Mouse (Mus musculus) embryonic fibroblast, embryonic 13.5 days (primary cell): ENCODE measurements around the gene Tmem245. TPM values are rescaled to one million over a fixed set of nuclear protein-coding genes. Genes with fewer than 3 reads are reported as not detected.

Source experiments
- H3K27ac ChIP-seq: 2 replicates; pipeline ENCODE4 v1.5.1; 2012; ENCODE audit warnings: low read length, control low read depth, inconsistent platforms; ENCODE audit not compliant: insufficient read depth
- H3K4me1 ChIP-seq: 2 replicates; pipeline ENCODE4 v1.6.1; 2011; ENCODE audit warnings: low read length; ENCODE audit not compliant: control insufficient read depth, insufficient read depth
- H3K4me3 ChIP-seq: 2 replicates; pipeline ENCODE4 v1.5.1; 2011; ENCODE audit warnings: mild to moderate bottlenecking, control low read depth, low read length; ENCODE audit not compliant: insufficient read depth
- CTCF ChIP-seq: IDR thresholded peaks from 2 replicates; pipeline ENCODE4 v1.5.1; 2011; ENCODE audit warnings: mild to moderate bottlenecking, control low read depth, low read length, moderate library complexity, borderline replicate concordance; ENCODE audit not compliant: insufficient read depth
- POLR2A ChIP-seq: IDR thresholded peaks from 2 replicates; pipeline ENCODE4 v1.6.1; 2011; ENCODE audit warnings: low read depth, mild to moderate bottlenecking, control low read depth, low read length, moderate library complexity
- polyA plus RNA-seq: library from polyadenylated mRNA; stranded (reverse); fragments of >200 nt; gene quantifications from 2 replicates; pipeline ENCODE4 v1.2.4, GENCODE M21; 2011; ENCODE audit warnings: low read depth; ENCODE audit not compliant: missing spikeins, insufficient read length

The Tmem245 gene
- polyA plus RNA-seq, 1 experiment, result 24.8 TPM

GRCm38 (mm10) chr4:56824231-56824630 is 123.0 kb downstream of the Tmem245 start:
- Histone ChIP-seq H3K4me1 (peaks cover 3% of the 10 kb centered on the region; the same call in 1 of the 2 replicates), H3K4me3 (no peak overlapping the region), H3K27ac (no peak overlapping the region)
- TF ChIP-seq CTCF (no peak), POLR2A (no peak)

- no peaks in the 10 kb centered on the region for H3K4me1 ChIP-seq
- no peak overlapping the region for H3K4me3 ChIP-seq
- TF ChIP-seq CTCF (no peak), POLR2A (no peak)
- H3K27ac ChIP-seq, result no peak overlapping the region
Measured at GRCm38 (mm10) chr4:56820017-56820550, 127.2 kb downstream of the Tmem245 start.

Other genes with a start within 250 kb of the Tmem245 start
- not detected in 2 replicates for gene Gm26657, start 207.4 kb downstream of the Tmem245 start, polyA plus RNA-seq
- gene Actl7b, start 206.0 kb downstream of the Tmem245 start, polyA plus RNA-seq, result not detected in 2 replicates
- not detected in 2 replicates for gene Actl7a, start 204.0 kb downstream of the Tmem245 start, polyA plus RNA-seq
- 41.6 and 51.3 TPM in 2 replicates for gene Elp1, start 145.1 kb downstream of the Tmem245 start, polyA plus RNA-seq
- 18.9 and 20.3 TPM in 2 replicates for gene Fam206a, start 145.1 kb downstream of the Tmem245 start, polyA plus RNA-seq
- 5.6 and 10.4 TPM in 2 replicates for gene Ctnnal1, start 82.2 kb downstream of the Tmem245 start, polyA plus RNA-seq
- 0.16 and 0.23 TPM in 2 replicates for gene Frrs1l, start 43.0 kb upstream of the Tmem245 start, polyA plus RNA-seq
- 2.6 and 5.0 TPM in 2 replicates for gene Epb41l4b, start 196.0 kb upstream of the Tmem245 start, polyA plus RNA-seq